Mouse (Mus musculus) embryonic fibroblast, embryonic 13.5 days (primary cell): Measurements from ENCODE around the gene Ccdc148.

ENCODE experiments used
- CTCF ChIP-seq: IDR thresholded peaks from 2 replicates; pipeline ENCODE4 v1.5.1; 2011; ENCODE audit warnings: mild to moderate bottlenecking, control low read depth, low read length, moderate library complexity, borderline replicate concordance; ENCODE audit not compliant: insufficient read depth
- POLR2A ChIP-seq: IDR thresholded peaks from 2 replicates; pipeline ENCODE4 v1.6.1; 2011; ENCODE audit warnings: low read depth, mild to moderate bottlenecking, control low read depth, low read length, moderate library complexity

DNA sequence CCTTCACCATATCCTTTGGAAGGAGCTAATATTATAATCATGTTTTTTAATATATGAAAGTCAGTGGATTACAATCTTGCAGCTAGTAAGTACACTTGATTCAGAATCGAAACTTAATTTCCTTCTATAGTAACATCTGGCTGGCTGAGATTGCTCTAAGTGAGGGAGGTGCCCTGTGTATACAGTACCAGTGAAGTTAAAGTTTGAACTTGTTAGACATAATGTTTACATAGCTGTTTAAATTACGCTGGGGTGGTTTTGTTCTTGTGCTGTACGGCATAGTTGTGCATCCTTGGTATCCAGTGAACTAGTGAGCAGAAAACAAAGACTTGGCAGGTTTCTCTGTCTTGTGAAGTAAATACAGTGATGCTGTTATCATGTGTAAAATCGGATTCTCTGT lies 18.5 kb upstream of the Ccdc148 start:
- no peak for TF ChIP-seq CTCF
- no peak for TF ChIP-seq POLR2A
